Mouse (Mus musculus) kidney, postnatal 0 days (tissue): ENCODE measurements around the gene 4833420G17Rik. TPM values are rescaled to one million over a fixed set of nuclear protein-coding genes. Genes with fewer than 3 reads are reported as not detected.

Experiments used
- ATAC-seq: fragments of 200-750 bp; cut with Nextera tagmentation; replicated peaks from 2 replicates; pipeline ENCODE4 v1.8.0; 2017; ENCODE audit warnings: low read depth, moderate number of reproducible peaks, moderate TSS enrichment, moderate library complexity; ENCODE audit not compliant: low FRiP score
- DNase-seq: peaks from one replicate; pipeline ENCODE4 v3.0.0-alpha.2; 2016; ENCODE audit warnings: low spot score
- H3K27ac ChIP-seq: fragments of 300-500 bp; sonication (generic); 2 replicates; pipeline ENCODE4 v1.5.1; 2014; ENCODE audit warnings: mild to moderate bottlenecking
- H3K27me3 ChIP-seq: fragments of 300-500 bp; sonication (generic); 2 replicates; pipeline ENCODE4 v1.6.1; 2014; ENCODE audit warnings: low read length, mixed read lengths; ENCODE audit not compliant: insufficient read depth
- H3K36me3 ChIP-seq: fragments of 300-500 bp; sonication (generic); 2 replicates; pipeline ENCODE4 v1.6.1; 2014; ENCODE audit warnings: low read length, mixed read lengths; ENCODE audit not compliant: insufficient read depth
- H3K4me1 ChIP-seq: fragments of 300-500 bp; sonication (generic); replicated peaks from 2 replicates; pipeline ENCODE4 v1.6.1; 2014; ENCODE audit warnings: antibody characterized with exemption, low read length, mixed read lengths; ENCODE audit not compliant: insufficient read depth
- H3K4me2 ChIP-seq: fragments of 300-500 bp; sonication (generic); 2 replicates; pipeline ENCODE4 v1.6.1; 2014; ENCODE audit warnings: mild to moderate bottlenecking, low read length, moderate library complexity, mixed read lengths
- H3K4me3 ChIP-seq: fragments of 300-500 bp; sonication (generic); replicated peaks from 2 replicates; pipeline ENCODE4 v1.5.1; 2014; ENCODE audit warnings: low read depth, low read length
- H3K9ac ChIP-seq: fragments of 300-500 bp; sonication (generic); 2 replicates; pipeline ENCODE4 v1.6.1; 2014; ENCODE audit warnings: low read depth, low read length
- H3K9me3 ChIP-seq: fragments of 300-500 bp; sonication (generic); replicated peaks from 2 replicates; pipeline ENCODE4 v1.6.1; 2016; ENCODE audit warnings: low read length, inconsistent platforms, mixed read lengths
- CTCF ChIP-seq: IDR thresholded peaks from 2 replicates; pipeline ENCODE4 v1.5.1; 2016; ENCODE audit warnings: antibody characterized with exemption, low read depth, mild to moderate bottlenecking, moderate library complexity
- WGBS: fragments of 180-500 bp; shearing (Covaris S2); extraction: QIAGEN DNeasy Blood & Tissue Kit; methylation state at CpG from one replicate; pipeline ENCODE4 v1.1.7; 2014; 5-methylcytosine and 5-hydroxymethylcytosine counted together
- polyA plus RNA-seq: library from polyadenylated mRNA; unstranded; fragments of >200 nt; fragmentation: Nextera tagmentation; extraction: Ambion mirVana; gene quantifications from 2 replicates; pipeline ENCODE4 v1.2.1, GENCODE M21; 2015

Gene 4833420G17Rik
- polyA plus RNA-seq, 1 experiment from 2014 or later, result 51.6 TPM

DNA sequence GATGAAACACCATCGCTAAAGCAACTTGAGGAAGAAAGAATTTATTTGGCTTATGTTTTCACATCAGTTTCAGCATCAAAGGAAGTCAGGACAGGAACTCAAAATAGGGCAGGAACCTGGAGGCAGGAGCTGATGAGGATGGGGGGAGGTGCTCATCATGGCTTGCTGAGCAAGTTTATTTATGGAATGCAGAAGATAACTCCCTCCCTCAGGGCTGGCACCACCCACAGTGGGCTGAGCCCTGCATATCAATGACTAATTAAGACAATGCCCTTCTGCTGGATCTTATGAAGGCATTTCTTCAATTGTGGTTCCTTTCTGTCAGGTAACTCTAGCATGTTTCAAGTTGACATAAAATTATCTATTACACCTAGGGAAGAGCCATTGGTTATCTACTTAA, 20.3 kb upstream of the 4833420G17Rik start:
- no peak for TF ChIP-seq CTCF

DNA sequence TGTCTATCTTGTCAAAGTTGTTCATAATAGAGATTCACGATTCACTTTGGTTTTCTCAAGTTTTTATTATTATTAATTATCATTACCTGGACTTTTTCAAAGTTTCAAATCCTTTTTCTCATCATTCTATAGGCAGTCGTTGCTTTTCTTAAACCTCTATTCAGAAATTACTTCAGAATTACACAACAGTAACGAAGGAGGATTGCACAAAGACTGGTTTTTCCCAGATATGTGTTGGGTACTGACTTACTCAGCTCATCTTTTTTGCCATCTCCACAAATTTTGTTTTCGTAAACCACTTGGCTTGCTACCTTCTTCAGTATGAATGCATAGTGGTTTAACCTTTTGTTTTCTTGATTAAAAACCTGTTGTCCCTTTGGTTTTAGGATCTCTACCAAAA, 9.0 kb upstream of the 4833420G17Rik start:
- ATAC-seq (no peak), DNase-seq (no peak)
- Histone ChIP-seq H3K9me3 (no peaks in the 10 kb centered on the region), H3K4me2 (no peak overlapping the region), H3K9ac (no peak overlapping the region), H3K4me1 (no peaks in the 10 kb centered on the region), H3K4me3 (no peak overlapping the region), H3K27me3 (no peaks in the 10 kb centered on the region), H3K27ac (no peak overlapping the region), H3K36me3 (peaks cover 35% of the 10 kb centered on the region)
- 93% methylated on average over 4 of the region's 4 CpGs for WGBS
- TF ChIP-seq CTCF, result no peak

More for the DNA sequence above, 20.3 kb upstream of the 4833420G17Rik start:
- Histone ChIP-seq H3K27ac (no peak overlapping the region), H3K9me3 (no peaks in the 10 kb centered on the region), H3K4me3 (no peak overlapping the region), H3K36me3 (peaks cover 36% of the 10 kb centered on the region), H3K4me1 (no peaks in the 10 kb centered on the region), H3K27me3 (no peaks in the 10 kb centered on the region), H3K9ac (no peak overlapping the region), H3K4me2 (no peak overlapping the region)
- WGBS, result 78% methylated on average over 1 of the region's 1 CpGs
- no peak; the same call in 1 of the 2 replicates for ATAC-seq
- no peak for DNase-seq

GRCm38 (mm10) chr13:119455082-119455481, 7.5 kb upstream of the 4833420G17Rik start:
- H3K4me2 ChIP-seq, result no peak overlapping the region
- no peak overlapping the region for H3K9ac ChIP-seq
- no peaks in the 10 kb centered on the region for H3K27me3 ChIP-seq
- no peaks in the 10 kb centered on the region for H3K9me3 ChIP-seq
- no peaks in the 10 kb centered on the region for H3K4me1 ChIP-seq
- DNase-seq (no peak), ATAC-seq (no peak)
- peaks cover 39% of the 10 kb centered on the region for H3K36me3 ChIP-seq
- TF ChIP-seq CTCF, result no peak
- H3K27ac ChIP-seq, result no peak overlapping the region
- no peak overlapping the region for H3K4me3 ChIP-seq

DNA sequence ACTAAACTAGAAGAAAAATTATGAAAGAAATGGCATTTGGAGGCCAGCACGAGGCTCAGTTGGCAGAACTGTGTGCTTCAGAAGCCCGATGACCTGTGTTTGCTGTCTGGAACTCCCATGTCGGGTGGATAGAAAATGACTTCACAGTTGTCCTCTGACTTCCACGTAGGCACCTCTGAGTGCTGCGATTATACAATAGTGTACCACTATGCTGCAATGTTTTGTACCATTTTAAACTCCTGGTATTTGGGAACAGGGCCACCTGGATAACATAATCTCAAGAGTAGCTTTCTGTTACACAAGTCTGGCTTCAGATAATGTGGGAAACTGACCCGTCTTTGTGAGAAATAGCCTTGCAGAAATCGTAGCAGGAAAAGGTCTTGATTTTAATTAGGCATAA, 6.2 kb upstream of the 4833420G17Rik start:
- TF ChIP-seq CTCF, result no peak
- Histone ChIP-seq H3K9me3 (no peaks in the 10 kb centered on the region), H3K4me2 (no peak overlapping the region), H3K4me3 (no peak overlapping the region), H3K27me3 (no peaks in the 10 kb centered on the region), H3K9ac (no peak overlapping the region), H3K4me1 (no peaks in the 10 kb centered on the region), H3K27ac (no peak overlapping the region), H3K36me3 (peaks cover 27% of the 10 kb centered on the region)
- ATAC-seq (no peak), DNase-seq (no peak)
- whole genome bisulfite sequencing, result 91% methylated on average over 7 of the region's 7 CpGs

DNA sequence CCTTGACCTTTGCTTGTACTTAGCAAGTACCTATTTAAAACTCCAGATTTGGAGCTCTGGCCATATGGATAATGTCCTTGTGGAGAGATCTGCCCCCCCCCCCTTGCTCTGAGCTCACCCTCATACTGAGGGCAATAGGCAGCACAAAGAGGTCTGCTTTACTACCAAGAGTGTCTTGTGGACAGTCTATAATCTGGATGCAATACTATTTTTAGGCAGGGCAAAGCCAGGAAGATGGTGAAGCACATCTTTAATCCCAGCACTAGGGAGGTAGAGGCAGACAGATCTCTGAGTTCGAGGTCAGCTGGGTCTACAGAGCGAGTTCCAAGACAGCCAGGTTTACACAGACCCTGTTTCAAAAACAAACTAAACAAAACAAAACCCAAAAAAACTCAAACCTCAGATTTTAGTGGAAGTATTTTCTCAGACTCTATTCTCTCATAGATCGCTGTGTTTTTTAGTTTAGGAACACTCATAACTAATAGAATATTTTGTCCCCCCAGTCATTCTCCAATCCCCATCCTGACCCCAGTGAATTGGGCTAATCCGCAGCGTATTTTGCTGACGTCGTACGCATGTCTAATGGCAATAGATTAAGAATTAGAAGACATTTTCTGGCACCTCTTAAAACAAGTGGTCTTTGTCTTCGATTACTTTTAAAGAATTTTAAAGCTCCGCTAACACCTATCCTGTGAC, 520 bp upstream of the 4833420G17Rik start:
- TF ChIP-seq CTCF, result no peak
- 2% methylated on average over 10 of the region's 10 CpGs for WGBS
- peaks cover 15% of the 10 kb centered on the region; the same call in 1 of the 2 replicates for H3K36me3 ChIP-seq

GRCm38 (mm10) chr13:119476631-119477030, 14.1 kb downstream of the 4833420G17Rik start:
- ATAC-seq (no peak), DNase-seq (no peak)
- Histone ChIP-seq H3K9me3 (no peaks in the 10 kb centered on the region), H3K4me1 (no peaks in the 10 kb centered on the region), H3K27me3 (no peaks in the 10 kb centered on the region), H3K27ac (no peak overlapping the region), H3K9ac (no peak overlapping the region), H3K36me3 (peaks cover 45% of the 10 kb centered on the region), H3K4me3 (no peak overlapping the region), H3K4me2 (no peak overlapping the region)
- WGBS, result 92% methylated on average over 9 of the region's 9 CpGs
- TF ChIP-seq CTCF, result no peak

More for the DNA sequence above, 520 bp upstream of the 4833420G17Rik start:
- H3K27me3 ChIP-seq, result no peaks in the 10 kb centered on the region
- H3K4me1 ChIP-seq, result peaks cover 5% of the 10 kb centered on the region; the same call in 1 of the 2 replicates
- no peaks in the 10 kb centered on the region for H3K9me3 ChIP-seq
- H3K9ac ChIP-seq, result peak overlapping the region; percentile 81
- peak overlapping the region; percentile 76 for H3K4me2 ChIP-seq
- peak; percentile 57 for ATAC-seq
- H3K27ac ChIP-seq, result peak overlapping the region; percentile 85
- peak; percentile 8 for DNase-seq
- H3K4me3 ChIP-seq, result peak overlapping the region; percentile 86
